Mouse (Mus musculus) olfactory bulb, adult 2 months (tissue): ENCODE data around the gene A4gnt.

Experiments used
- CTCF ChIP-seq: fragments of 200-500 bp; IDR thresholded peaks from 2 replicates; pipeline ENCODE4 v1.5.1; 2012; ENCODE audit warnings: low read depth, mild to moderate bottlenecking, low read length, moderate library complexity; ENCODE audit not compliant: insufficient read depth
- POLR2A ChIP-seq: fragments of 200-500 bp; IDR thresholded peaks from 2 replicates; pipeline ENCODE4 v1.6.1; 2012; ENCODE audit warnings: mild to moderate bottlenecking, low read depth, low read length, moderate library complexity; ENCODE audit not compliant: insufficient read depth

DNA sequence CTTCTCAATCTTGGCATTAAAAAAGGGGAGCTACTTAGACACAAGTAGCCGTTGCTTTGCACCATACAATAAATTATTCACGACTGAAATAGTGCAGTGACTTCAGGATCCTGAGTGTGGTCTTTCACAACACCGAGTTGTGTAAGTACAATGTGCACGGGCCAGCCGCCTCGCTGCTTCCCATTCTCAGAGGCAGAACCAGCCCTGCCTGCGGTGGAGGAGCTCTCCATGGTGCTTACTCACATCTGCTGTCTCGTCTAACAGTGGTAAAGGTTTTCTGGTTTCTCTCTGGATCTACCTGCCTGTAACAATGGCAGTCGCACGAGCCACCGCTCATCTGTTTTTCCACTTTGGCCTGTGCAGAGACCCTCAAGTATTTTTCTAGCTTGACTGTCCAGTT is 48.6 kb upstream of the A4gnt start:
- TF ChIP-seq CTCF (no peak), POLR2A (no peak)
